Mouse (Mus musculus): ENCODE measurements around the gene Dhx34. TPM values are rescaled to one million over a fixed set of nuclear protein-coding genes. Genes with fewer than 3 reads are reported as not detected.

Gene Dhx34
- polyA plus RNA-seq, 2 experiments = 9.4 to 17.0 TPM

GRCm38 (mm10) chr7:16197166-16197565, 24.7 kb downstream of the Dhx34 start:
- H3K9ac ChIP-seq (ENCODE audit: low read depth, low read length, severe bottlenecking) = no peak overlapping the region
- peaks cover 46% of the 10 kb centered on the region for H3K36me3 ChIP-seq (ENCODE audit: control insufficient read depth, insufficient read depth, low read length)
- no peaks in the 10 kb centered on the region for H3K9me3 ChIP-seq (ENCODE audit: control insufficient read depth, low read length)
- ATAC-seq (ENCODE audit: low FRiP score, low read depth) (no peak), DNase-seq (ENCODE audit: low spot score) (no peak)
- H3K27ac ChIP-seq (replicated peaks; ENCODE audit: low read depth, low read length) = no peak overlapping the region
- WGBS = 63% methylated on average over 5 of the region's 5 CpGs
- no peak for TF ChIP-seq POLR2A (IDR thresholded peaks at IDR 0.05; ENCODE audit: borderline replicate concordance, extremely low read depth, insufficient read depth, insufficient read length)
- no peaks in the 10 kb centered on the region for H3K27me3 ChIP-seq (ENCODE audit: control insufficient read depth, insufficient read depth, low read length)
- no peak overlapping the region for H3K4me3 ChIP-seq (replicated peaks; ENCODE audit: low read length)
- H3K4me2 ChIP-seq (replicated peaks; ENCODE audit: low read depth, low read length, severe bottlenecking) = no peak overlapping the region
- H3K4me1 ChIP-seq (ENCODE audit: control insufficient read depth, insufficient read depth, low read length) = no peaks in the 10 kb centered on the region

GRCm38 (mm10) chr7:16196616-16197015, 25.2 kb downstream of the Dhx34 start:
- DNase-seq (ENCODE audit: low spot score) (no peak), ATAC-seq (ENCODE audit: low FRiP score, low read depth) (no peak)
- H3K27ac ChIP-seq (replicated peaks; ENCODE audit: low read depth, low read length) = no peak overlapping the region
- no peaks in the 10 kb centered on the region for H3K4me1 ChIP-seq (ENCODE audit: control insufficient read depth, insufficient read depth, low read length)
- peaks cover 40% of the 10 kb centered on the region for H3K36me3 ChIP-seq (ENCODE audit: control insufficient read depth, insufficient read depth, low read length)
- 45% methylated on average over 4 of the region's 6 CpGs for WGBS
- H3K4me2 ChIP-seq (replicated peaks; ENCODE audit: low read depth, low read length, severe bottlenecking) = no peak overlapping the region
- TF ChIP-seq POLR2A (IDR thresholded peaks at IDR 0.05; ENCODE audit: borderline replicate concordance, extremely low read depth, insufficient read depth, insufficient read length) = no peak
- H3K9me3 ChIP-seq (ENCODE audit: control insufficient read depth, low read length) = no peaks in the 10 kb centered on the region
- no peaks in the 10 kb centered on the region for H3K27me3 ChIP-seq (ENCODE audit: control insufficient read depth, insufficient read depth, low read length)
- no peak overlapping the region for H3K9ac ChIP-seq (ENCODE audit: low read depth, low read length, severe bottlenecking)
- no peak overlapping the region for H3K4me3 ChIP-seq (replicated peaks; ENCODE audit: low read length)

- H3K27ac ChIP-seq (replicated peaks; ENCODE audit: low read depth, low read length) = no peak overlapping the region
- H3K36me3 ChIP-seq (ENCODE audit: control insufficient read depth, insufficient read depth, low read length) = peaks cover 20% of the 10 kb centered on the region
- 43% methylated on average over 3 of the region's 3 CpGs for WGBS
- ATAC-seq (ENCODE audit: low FRiP score, low read depth) = no peak
- H3K27me3 ChIP-seq (ENCODE audit: control insufficient read depth, insufficient read depth, low read length) = no peaks in the 10 kb centered on the region
- no peak overlapping the region for H3K4me3 ChIP-seq (replicated peaks; ENCODE audit: low read length)
- no peak for DNase-seq (ENCODE audit: low spot score)
- no peaks in the 10 kb centered on the region for H3K4me1 ChIP-seq (ENCODE audit: control insufficient read depth, insufficient read depth, low read length)
- H3K9me3 ChIP-seq (ENCODE audit: control insufficient read depth, low read length) = no peaks in the 10 kb centered on the region
- no peak overlapping the region for H3K9ac ChIP-seq (ENCODE audit: low read depth, low read length, severe bottlenecking)
- no peak overlapping the region for H3K4me2 ChIP-seq (replicated peaks; ENCODE audit: low read depth, low read length, severe bottlenecking)
- TF ChIP-seq POLR2A (IDR thresholded peaks at IDR 0.05; ENCODE audit: borderline replicate concordance, extremely low read depth, insufficient read depth, insufficient read length) = no peak
These were observed 28.1 kb downstream of the Dhx34 start for GRCm38 (mm10) chr7:16193702-16194101.

- no peaks in the 10 kb centered on the region for H3K27me3 ChIP-seq (ENCODE audit: control insufficient read depth, insufficient read depth, low read length)
- no peaks in the 10 kb centered on the region for H3K9me3 ChIP-seq (ENCODE audit: control insufficient read depth, low read length)
- no peak overlapping the region for H3K4me3 ChIP-seq (replicated peaks; ENCODE audit: low read length)
- ATAC-seq (ENCODE audit: low FRiP score, low read depth) (no peak), DNase-seq (ENCODE audit: low spot score) (peak; percentile 72)
- no peak for TF ChIP-seq POLR2A (IDR thresholded peaks at IDR 0.05; ENCODE audit: borderline replicate concordance, extremely low read depth, insufficient read depth, insufficient read length)
- 15% methylated on average over 5 of the region's 5 CpGs for WGBS
- H3K9ac ChIP-seq (ENCODE audit: low read depth, low read length, severe bottlenecking) = no peak overlapping the region
- H3K36me3 ChIP-seq (ENCODE audit: control insufficient read depth, insufficient read depth, low read length) = peaks cover 6% of the 10 kb centered on the region
- no peaks in the 10 kb centered on the region for H3K4me1 ChIP-seq (ENCODE audit: control insufficient read depth, insufficient read depth, low read length)
- H3K4me2 ChIP-seq (replicated peaks; ENCODE audit: low read depth, low read length, severe bottlenecking) = no peak overlapping the region
- H3K27ac ChIP-seq (replicated peaks; ENCODE audit: low read depth, low read length) = no peak overlapping the region
These were observed 29.5 kb downstream of the Dhx34 start for GRCm38 (mm10) chr7:16192315-16192714.

DNA sequence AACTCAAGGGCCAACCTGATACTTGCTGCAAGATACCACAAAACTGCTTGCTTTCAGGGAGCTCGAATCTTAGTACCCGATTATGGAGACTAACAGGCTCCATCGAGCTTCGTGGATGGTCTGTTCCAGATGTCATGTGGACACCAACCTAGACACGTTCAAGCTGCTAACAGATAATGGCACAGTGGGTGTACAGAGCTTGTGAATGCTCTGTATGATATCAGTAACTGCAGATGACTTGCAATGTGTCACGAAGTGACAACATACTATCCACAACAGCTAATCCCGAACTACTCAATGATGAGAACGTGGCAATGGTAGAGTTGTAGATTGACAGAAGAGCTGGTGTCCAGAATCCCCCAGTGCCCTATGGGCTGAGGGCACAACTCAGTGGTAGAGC, 34.3 kb downstream of the Dhx34 start:
- no peaks in the 10 kb centered on the region for H3K27me3 ChIP-seq (ENCODE audit: control insufficient read depth, insufficient read depth, low read length)
- WGBS = 79% methylated on average over 8 of the region's 8 CpGs
- no peak for ATAC-seq (ENCODE audit: low FRiP score, low read depth)

GRCm38 (mm10) chr7:16183663-16184062, 38.2 kb downstream of the Dhx34 start:
- H3K4me3 ChIP-seq (replicated peaks; ENCODE audit: low read length) = no peak overlapping the region
- TF ChIP-seq POLR2A (IDR thresholded peaks at IDR 0.05; ENCODE audit: borderline replicate concordance, extremely low read depth, insufficient read depth, insufficient read length) = no peak
- H3K4me2 ChIP-seq (replicated peaks; ENCODE audit: low read depth, low read length, severe bottlenecking) = no peak overlapping the region

More for the DNA sequence above, 34.3 kb downstream of the Dhx34 start:
- no peaks in the 10 kb centered on the region for H3K36me3 ChIP-seq (ENCODE audit: control insufficient read depth, insufficient read depth, low read length)
- H3K9ac ChIP-seq (ENCODE audit: low read depth, low read length, severe bottlenecking) = no peak overlapping the region
- DNase-seq (ENCODE audit: low spot score) = no peak
- TF ChIP-seq POLR2A (IDR thresholded peaks at IDR 0.05; ENCODE audit: borderline replicate concordance, extremely low read depth, insufficient read depth, insufficient read length) = no peak
- H3K4me1 ChIP-seq (ENCODE audit: control insufficient read depth, insufficient read depth, low read length) = no peaks in the 10 kb centered on the region
- no peak overlapping the region for H3K4me3 ChIP-seq (replicated peaks; ENCODE audit: low read length)
- no peaks in the 10 kb centered on the region for H3K9me3 ChIP-seq (ENCODE audit: control insufficient read depth, low read length)
- no peak overlapping the region for H3K27ac ChIP-seq (replicated peaks; ENCODE audit: low read depth, low read length)
- H3K4me2 ChIP-seq (replicated peaks; ENCODE audit: low read depth, low read length, severe bottlenecking) = no peak overlapping the region

More at GRCm38 (mm10) chr7:16183663-16184062, 38.2 kb downstream of the Dhx34 start:
- DNase-seq (ENCODE audit: low spot score) (peak; percentile 88), ATAC-seq (ENCODE audit: low FRiP score, low read depth) (no peak)
- H3K27me3 ChIP-seq (ENCODE audit: control insufficient read depth, insufficient read depth, low read length) = no peaks in the 10 kb centered on the region
- no peaks in the 10 kb centered on the region for H3K36me3 ChIP-seq (ENCODE audit: control insufficient read depth, insufficient read depth, low read length)
- no peak overlapping the region for H3K27ac ChIP-seq (replicated peaks; ENCODE audit: low read depth, low read length)
- H3K9me3 ChIP-seq (ENCODE audit: control insufficient read depth, low read length) = no peaks in the 10 kb centered on the region
- H3K4me1 ChIP-seq (ENCODE audit: control insufficient read depth, insufficient read depth, low read length) = no peaks in the 10 kb centered on the region
- no peak overlapping the region for H3K9ac ChIP-seq (ENCODE audit: low read depth, low read length, severe bottlenecking)
- WGBS = 19% methylated on average over 8 of the region's 8 CpGs
